Comparison of ENCODE assay signal across 11 mouse cellular contexts in genomic region chr14:122230621-122231025, GRCm38 (mm10). TPM values are rescaled to one million over a fixed set of nuclear protein-coding genes. Genes with fewer than 3 reads are reported as not detected.
A peak's percentile ranks its signal among the peaks of the same experiment; 100 is the strongest.
DNase-seq lines count a peak whose midpoint lies in the region; ATAC-seq lines count a peak whose summit lies in the region.
"Had no signal": no experiment of that assay in that cellular context is flagged by ENCODE, and none has a peak within 500 bp of the region (broad histone marks: within the 10 kb centered on the region; RNA-seq: fewer than 3 reads in every experiment).

No protein-coding gene starts in this region.

- no peaks in the 10 kb centered on the region for H3K9me3 ChIP-seq in hindbrain, embryonic 13.5 days
- no peaks in the 10 kb centered on the region for H3K9me3 ChIP-seq in neural tube, embryonic 15.5 days (replicated peaks)

- H3K4me1 ChIP-seq in hindbrain, embryonic 13.5 days (replicated peaks): peaks cover 28% of the 10 kb centered on the region
- H3K4me1 ChIP-seq in neural tube, embryonic 15.5 days: no peaks in the 10 kb centered on the region

- peaks cover 54% of the 10 kb centered on the region for H3K27me3 ChIP-seq in hindbrain, embryonic 13.5 days
- H3K27me3 ChIP-seq in neural tube, embryonic 15.5 days (replicated peaks): peaks cover 41% of the 10 kb centered on the region

- peak; percentile 68; the same call in 1 of the 2 replicates for ATAC-seq in hindbrain, embryonic 13.5 days (ENCODE audit: low FRiP score)
- ATAC-seq in neural tube, embryonic 15.5 days (ENCODE audit: low FRiP score): peak; percentile 38; the same call in 1 of the 2 replicates
- ATAC-seq: liver, postnatal 0 days had no signal

- 24% methylated on average over 14 of the region's 14 CpGs for WGBS in hindbrain, embryonic 13.5 days
- 23% methylated on average over 14 of the region's 14 CpGs for WGBS in neural tube, embryonic 15.5 days

- H3K36me3 ChIP-seq in hindbrain, embryonic 13.5 days: no peaks in the 10 kb centered on the region
- no peaks in the 10 kb centered on the region for H3K36me3 ChIP-seq in neural tube, embryonic 15.5 days

- 0 out of 2 replicates have a peak overlapping the region, but pooled peaks have one; percentile 15 for H3K27ac ChIP-seq in hindbrain, embryonic 13.5 days
- H3K27ac ChIP-seq in neural tube, embryonic 15.5 days (replicated peaks): no peak overlapping the region

- DNase-seq in layer of hippocampus, adult 8-10 months (ENCODE audit: low spot score in 2 of 2): peak; percentile 18 to 25
- DNase-seq in layer of hippocampus, postnatal 14 days (ENCODE audit: low spot score in 2 of 2): no peak
- DNase-seq in cerebellum, postnatal 36 days: peak; percentile 85 to 90
- DNase-seq in frontal cortex, postnatal 36 days (ENCODE audit: low spot score in 2 of 2): no peak
- DNase-seq in frontal cortex, postnatal 25 days (ENCODE audit: low spot score in 2 of 2): no peak
- no peak for DNase-seq in left cerebral cortex, adult 18-20 months (ENCODE audit: low spot score in 2 of 2)
- DNase-seq: gastrocnemius, postnatal 25 days; kidney, postnatal 10 days; liver, postnatal 0 days had no signal

- H3K4me2 ChIP-seq in hindbrain, embryonic 13.5 days: peak overlapping the region; percentile 25; the same call in 1 of the 2 replicates
- no peak overlapping the region for H3K4me2 ChIP-seq in neural tube, embryonic 15.5 days

- no peak overlapping the region for H3K4me3 ChIP-seq in hindbrain, embryonic 13.5 days
- H3K4me3 ChIP-seq in neural tube, embryonic 15.5 days (replicated peaks): no peak overlapping the region

- no peak overlapping the region for H3K9ac ChIP-seq in hindbrain, embryonic 13.5 days
- no peak overlapping the region for H3K9ac ChIP-seq in neural tube, embryonic 15.5 days (replicated peaks)
- H3K9ac ChIP-seq: liver, postnatal 0 days had no signal

RNA-seq across cellular contexts. Expression of gene Clybl, which starts 49.1 kb away (rescaled TPM):
- total RNA-seq in layer of hippocampus, adult 8-10 months (2022): 10 to 100 TPM; 28.0 to 33.9 (median 31.6) TPM
- 10 to 100 TPM; 25.5 to 26.8 TPM for total RNA-seq in layer of hippocampus, postnatal 14 days (2021)
- 12.1 and 12.7 TPM in 2 replicates for polyA plus RNA-seq in hindbrain, embryonic 13.5 days (2015; fragmentation: Nextera tagmentation; extraction: Ambion mirVana)
- 13.3 and 13.5 TPM in 2 replicates for polyA plus RNA-seq in neural tube, embryonic 15.5 days (2015; fragmentation: Nextera tagmentation; extraction: Ambion mirVana)
- 10 to 100 TPM; 22.9 to 28.7 TPM for total RNA-seq in left cerebral cortex, adult 18-20 months (2021)

Comparison
In these comparisons a context has a peak if more than half of its experiments do, and no peak if none do; other contexts are left out.
1. DNase-seq: peak in layer of hippocampus, adult 8-10 months (2 of 2) and cerebellum, postnatal 36 days (2 of 2); none in layer of hippocampus, postnatal 14 days (0 of 2), frontal cortex, postnatal 36 days (0 of 2), frontal cortex, postnatal 25 days (0 of 2) and left cerebral cortex, adult 18-20 months (0 of 2).